Mouse (Mus musculus) thymus, adult 2 months (tissue): ENCODE measurements around the gene Sox18.

Source experiments
- CTCF ChIP-seq: fragments of 200-500 bp; IDR thresholded peaks from 2 replicates; pipeline ENCODE4 v1.5.1; 2012; ENCODE audit warnings: mild to moderate bottlenecking, control low read depth, low read length, moderate library complexity, borderline replicate concordance; ENCODE audit not compliant: control insufficient read depth, poor library complexity, insufficient read depth; ENCODE audit errors: extremely low read depth
- POLR2A ChIP-seq: fragments of 200-500 bp; IDR thresholded peaks from 2 replicates; pipeline ENCODE4 v1.6.1; 2012; ENCODE audit warnings: mild to moderate bottlenecking, low read length, control low read depth, moderate library complexity; ENCODE audit not compliant: control insufficient read depth, poor library complexity, insufficient read depth; ENCODE audit errors: extremely low read depth

- TF ChIP-seq CTCF (no peak), POLR2A (no peak)
Observed at GRCm38 (mm10) chr2:181715382-181715781, 43.9 kb upstream of the Sox18 start.
